In the genomic region with DNA sequence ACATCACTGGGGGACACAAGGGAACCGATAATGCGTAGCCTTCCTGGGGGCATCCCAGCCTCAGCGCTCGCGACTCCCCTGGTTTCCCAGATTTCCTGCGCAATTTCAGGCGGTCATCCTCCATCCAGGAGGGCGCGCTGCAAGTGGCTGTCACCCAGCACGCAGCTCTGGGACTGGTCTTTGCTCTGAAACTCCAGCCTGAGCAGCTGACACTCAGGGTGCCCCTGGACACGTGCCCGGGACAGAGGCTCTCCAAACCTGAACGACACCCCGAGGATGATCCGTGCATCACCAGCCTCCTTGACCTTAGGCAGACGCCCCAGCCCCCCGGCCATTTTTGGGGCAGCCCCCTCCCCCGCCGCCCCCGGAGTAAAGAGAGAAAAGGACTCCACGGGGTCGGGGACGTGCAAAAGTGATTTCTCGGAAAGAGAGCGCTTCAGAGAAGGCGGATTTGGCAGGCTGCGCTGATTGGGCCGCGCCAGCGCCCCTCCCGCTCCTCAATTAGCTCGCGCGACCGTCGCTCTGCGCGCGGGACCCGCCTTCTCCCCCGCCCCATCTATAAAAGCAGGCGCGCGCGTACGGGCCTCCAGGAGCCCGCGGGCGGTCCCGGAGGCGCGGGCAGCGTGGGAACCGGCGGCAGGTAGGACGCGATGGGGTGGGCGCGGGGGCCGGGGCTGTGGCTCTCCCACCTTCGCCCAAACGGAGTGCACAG, we compare ENCODE assay signal across 8 mouse cellular contexts. TPM values are rescaled to one million over a fixed set of nuclear protein-coding genes. Genes with fewer than 3 reads are reported as not detected.
DNase-seq lines count a peak whose midpoint lies in the region; ATAC-seq and TF ChIP-seq lines count a peak whose summit lies in the region.

A gene (plus strand): TSS at position 589 of the 712 bp plus-strand sequence.

- H3K4me3 ChIP-seq in G1E (ENCODE audit: low read depth, low read length), result peak within 1 kb of the TSS; percentile 7; the same call in 1 of the 2 replicates
- H3K4me3 ChIP-seq in hindbrain, embryonic 10.5 days, result peak within 1 kb of the TSS; percentile 58
- peak within 1 kb of the TSS; percentile 50 for H3K4me3 ChIP-seq in lung, embryonic 15.5 days
- H3K4me3 ChIP-seq in olfactory bulb, adult 2 months (ENCODE audit: insufficient read depth, low read depth, low read length), result peak within 1 kb of the TSS; percentile 46

- peak; percentile 32; the same call in 1 of the 2 replicates for TF ChIP-seq POLR2A in olfactory bulb, adult 2 months (IDR thresholded peaks at IDR 0.05; ENCODE audit: insufficient read depth, low read depth, low read length)

- no peaks in the 10 kb centered on the region for H3K27me3 ChIP-seq in G1E (ENCODE audit: insufficient read depth, low read length)
- H3K27me3 ChIP-seq in hindbrain, embryonic 10.5 days (ENCODE audit: insufficient read depth, poor library complexity, severe bottlenecking), result peaks cover 96% of the 10 kb centered on the region
- peaks cover 44% of the 10 kb centered on the region for H3K27me3 ChIP-seq in lung, embryonic 15.5 days

- peak within 1 kb of the TSS; percentile 93 for H3K4me2 ChIP-seq in lung, embryonic 15.5 days

- no peak for ATAC-seq in G1E (ENCODE audit: extremely low read depth, insufficient number of reproducible peaks, low FRiP score, poor library complexity, severe bottlenecking)
- peak; percentile 89 for ATAC-seq in lung, embryonic 15.5 days (ENCODE audit: borderline replicate concordance, extremely low read depth, low FRiP score, low TSS enrichment)

- H3K9ac ChIP-seq in lung, embryonic 15.5 days, result peak within 1 kb of the TSS; percentile 41

- H3K9me3 ChIP-seq in G1E (replicated peaks), result peaks cover 83% of the 10 kb centered on the region
- no peaks in the 10 kb centered on the region for H3K9me3 ChIP-seq in hindbrain, embryonic 10.5 days
- H3K9me3 ChIP-seq in lung, embryonic 15.5 days, result no peaks in the 10 kb centered on the region

- WGBS in hindbrain, embryonic 10.5 days, result under 1% methylated on average over 62 of the region's 62 CpGs
- WGBS in lung, embryonic 15.5 days, result 1% methylated on average over 59 of the region's 62 CpGs
- under 1% methylated on average over 62 of the region's 62 CpGs for WGBS in olfactory bulb, adult 2 months

- DNase-seq in G1E (ENCODE audit: low spot score), result no peak
- DNase-seq in cerebellum, postnatal 10 days, result peak; percentile 92 to 93
- DNase-seq in frontal cortex, postnatal 10 days (ENCODE audit: low spot score in 2 of 2), result peak; percentile 70 to 84
- DNase-seq in hindbrain, embryonic 10.5 days (ENCODE audit: low spot score), result peak; percentile 84
- DNase-seq in layer of hippocampus, adult 9-11 months, result peak; percentile 81
- peak; percentile 66 for DNase-seq in testis, postnatal 14 days (ENCODE audit: low spot score)

- TF ChIP-seq CTCF in G1E (IDR thresholded peaks at IDR 0.05; ENCODE audit: low read depth, low read length), result no peak
- TF ChIP-seq CTCF in olfactory bulb, adult 2 months (IDR thresholded peaks at IDR 0.05; ENCODE audit: insufficient read depth, low read depth, low read length), result peak; percentile 28; the same call in 1 of the 2 replicates

- no peaks in the 10 kb centered on the region for H3K4me1 ChIP-seq in G1E (ENCODE audit: insufficient read depth, low read depth, low read length)
- H3K4me1 ChIP-seq in hindbrain, embryonic 10.5 days (replicated peaks), result peaks cover 31% of the 10 kb centered on the region
- H3K4me1 ChIP-seq in lung, embryonic 15.5 days, result peaks cover 11% of the 10 kb centered on the region
- H3K4me1 ChIP-seq in olfactory bulb, adult 2 months (ENCODE audit: control insufficient read depth, insufficient read depth, low read length), result peaks cover 10% of the 10 kb centered on the region

- H3K27ac ChIP-seq in hindbrain, embryonic 10.5 days, result peak within 1 kb of the TSS; percentile 81
- H3K27ac ChIP-seq in lung, embryonic 15.5 days, result no peak within 1 kb of the TSS
- no peak within 1 kb of the TSS for H3K27ac ChIP-seq in olfactory bulb, adult 2 months (ENCODE audit: insufficient read depth, low read depth, low read length)

- H3K36me3 ChIP-seq in G1E (replicated peaks), result no peaks in the 10 kb centered on the region
- H3K36me3 ChIP-seq in hindbrain, embryonic 10.5 days, result no peaks in the 10 kb centered on the region; the same call in 1 of the 2 replicates
- H3K36me3 ChIP-seq in lung, embryonic 15.5 days, result no peaks in the 10 kb centered on the region

RNA-seq across cellular contexts. Expression of the gene that starts here (rescaled TPM):
- not detected in 2 replicates for total RNA-seq in G1E (2014; fragmentation: Nextera tagmentation)
- total RNA-seq in G1E (2017), result 0.05 TPM in 1 of 2 replicates, not detected in the other
- polyA plus RNA-seq in G1E (2012), result 0.07 TPM in 2 replicates
- polyA plus RNA-seq in hindbrain, embryonic 10.5 days (2016; fragmentation: Nextera tagmentation; extraction: Ambion mirVana), result 5.4 and 6.3 TPM in 2 replicates
- 16.4 and 18.1 TPM in 2 replicates for polyA plus RNA-seq in lung, embryonic 15.5 days (2015; fragmentation: Nextera tagmentation; extraction: Ambion mirVana)
- polyA plus RNA-seq in olfactory bulb, adult 2 months (2012; ENCODE audit: insufficient read depth, insufficient read length, low replicate concordance, missing spikeins), result not detected in 2 replicates

Comparison
In these comparisons a context has a peak if more than half of its experiments do, and no peak if none do; other contexts are left out.
1. H3K4me3 ChIP-seq: peak in every context shown above with its lines; median percentile 58 in hindbrain, embryonic 10.5 days; 50 in lung, embryonic 15.5 days; 46 in olfactory bulb, adult 2 months; 7 in G1E.